Mouse (Mus musculus): Measurements from ENCODE around the gene Med24. TPM values are rescaled to one million over a fixed set of nuclear protein-coding genes. Genes with fewer than 3 reads are reported as not detected.

Gene Med24
- polyA plus RNA-seq, 1 experiment from 2014 or later, result 53.0 TPM

DNA sequence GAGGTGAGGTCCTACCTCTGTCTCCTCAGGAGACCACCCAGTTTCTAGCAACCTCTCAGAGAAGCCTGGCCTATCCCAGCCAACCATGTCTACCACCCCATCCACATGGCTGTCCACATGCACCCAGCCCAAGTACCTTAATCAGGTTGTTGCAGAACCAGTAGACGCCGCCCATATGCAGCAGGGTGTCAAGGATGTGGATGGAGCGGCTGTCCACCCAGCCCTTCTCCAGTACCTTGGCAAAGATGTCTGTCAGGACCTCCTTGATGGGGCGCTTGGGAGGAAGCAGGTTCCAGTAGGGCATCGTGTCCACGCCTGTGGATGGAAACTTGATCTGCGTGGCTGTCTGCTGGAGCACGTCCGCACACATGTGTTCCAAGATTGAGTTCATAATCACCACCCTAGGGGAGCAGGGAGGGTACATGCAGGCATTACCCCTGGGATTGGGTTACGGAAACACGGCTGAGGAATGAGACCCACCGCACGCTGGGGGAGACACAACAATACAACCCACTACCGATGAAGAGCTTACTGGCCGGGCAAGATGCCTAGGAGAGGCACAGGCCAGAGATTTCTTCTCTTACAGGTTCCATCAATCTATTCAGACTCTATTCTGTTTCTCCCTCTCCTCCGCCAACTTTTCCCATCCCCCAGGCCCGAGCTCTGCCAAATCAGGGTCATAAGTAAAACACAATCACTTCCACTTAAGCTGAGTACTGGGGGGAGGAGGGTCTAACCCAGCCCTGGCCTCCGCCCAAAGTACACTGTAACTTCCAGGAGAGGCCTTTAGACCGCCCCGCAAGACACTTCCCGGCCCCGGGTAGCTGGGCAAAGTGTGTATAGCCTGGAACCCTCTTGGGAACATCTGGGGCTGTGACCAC lies 21.6 kb downstream of the Med24 start:
- WGBS, result 61% methylated on average over 22 of the region's 22 CpGs
- Histone ChIP-seq H3K4me3 (ENCODE audit: low read depth, low read length) (no peak overlapping the region), H3K4me2 (peak overlapping the region; percentile 23; the same call in 1 of the 2 replicates), H3K36me3 (ENCODE audit: insufficient read depth) (peaks cover 60% of the 10 kb centered on the region), H3K9me3 (ENCODE audit: low read depth, low read length) (no peaks in the 10 kb centered on the region), H3K9ac (no peak overlapping the region), H3K27me3 (ENCODE audit: insufficient read depth, low read length) (no peaks in the 10 kb centered on the region), H3K4me1 (ENCODE audit: insufficient read depth) (peaks cover 24% of the 10 kb centered on the region), H3K27ac (ENCODE audit: low read depth) (peak overlapping the region; percentile 86)
- peak; percentile 64 for ATAC-seq (ENCODE audit: insufficient read depth)
- no peak for TF ChIP-seq CTCF (IDR thresholded peaks at IDR 0.05; ENCODE audit: low read depth)
- peak; percentile 88 for DNase-seq

DNA sequence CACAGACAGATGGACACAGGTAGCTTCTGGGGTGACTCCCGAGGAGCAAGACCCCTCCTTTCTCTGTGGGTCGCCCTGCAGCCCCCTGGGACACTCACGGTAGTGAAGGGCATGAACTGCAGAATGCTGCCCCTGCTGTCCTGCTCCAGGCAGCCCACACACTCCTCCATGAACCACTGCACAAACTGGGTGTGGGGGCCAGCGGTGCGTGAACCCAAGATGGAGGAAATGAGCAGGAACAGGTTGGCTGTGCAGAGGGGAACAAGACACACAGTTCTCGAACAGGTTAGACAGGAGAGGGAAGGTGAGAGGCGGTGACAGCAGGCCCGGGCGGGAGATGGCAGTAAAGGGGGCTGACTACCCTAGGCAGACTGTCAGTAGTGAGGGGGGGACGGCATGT lies 24.2 kb downstream of the Med24 start:
- WGBS, result 82% methylated on average over 10 of the region's 10 CpGs
- no peak for ATAC-seq (ENCODE audit: insufficient read depth)
- Histone ChIP-seq H3K9me3 (ENCODE audit: low read depth, low read length) (no peaks in the 10 kb centered on the region), H3K9ac (no peak overlapping the region), H3K4me2 (no peak overlapping the region), H3K36me3 (ENCODE audit: insufficient read depth) (peaks cover 51% of the 10 kb centered on the region), H3K4me1 (ENCODE audit: insufficient read depth) (peaks cover 22% of the 10 kb centered on the region), H3K27ac (ENCODE audit: low read depth) (no peak overlapping the region), H3K4me3 (ENCODE audit: low read depth, low read length) (no peak overlapping the region), H3K27me3 (ENCODE audit: insufficient read depth, low read length) (no peaks in the 10 kb centered on the region)
- no peak for TF ChIP-seq CTCF (IDR thresholded peaks at IDR 0.05; ENCODE audit: low read depth)
- DNase-seq, result no peak

DNA sequence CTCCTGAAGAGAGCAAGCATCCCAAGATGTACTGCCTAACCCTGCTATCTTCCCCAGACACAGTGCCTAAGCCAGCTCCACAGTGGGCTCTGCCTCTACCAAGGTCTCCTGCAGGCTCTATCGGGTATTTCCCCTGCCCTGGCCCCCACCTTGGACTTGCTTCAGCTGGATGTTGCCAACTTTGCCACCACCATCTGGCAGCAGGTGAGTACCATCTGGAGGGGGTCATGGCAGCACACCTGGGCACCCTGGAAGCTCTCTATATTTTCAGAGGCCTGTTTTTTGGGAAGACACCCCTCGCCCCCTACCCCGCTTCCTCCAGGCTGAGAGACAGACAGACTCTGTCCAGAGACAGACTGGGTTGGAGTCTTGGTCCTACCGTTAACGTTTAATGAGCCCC lies 26.9 kb downstream of the Med24 start:
- H3K9me3 ChIP-seq (ENCODE audit: low read depth, low read length), result no peaks in the 10 kb centered on the region
- H3K4me3 ChIP-seq (ENCODE audit: low read depth, low read length), result no peak overlapping the region
- peaks cover under 1% of the 10 kb centered on the region; the same call in 1 of the 2 replicates for H3K4me1 ChIP-seq (ENCODE audit: insufficient read depth)
- H3K36me3 ChIP-seq (ENCODE audit: insufficient read depth), result peaks cover 31% of the 10 kb centered on the region
- no peaks in the 10 kb centered on the region for H3K27me3 ChIP-seq (ENCODE audit: insufficient read depth, low read length)
- DNase-seq (no peak), ATAC-seq (ENCODE audit: insufficient read depth) (no peak)
- no peak overlapping the region for H3K4me2 ChIP-seq
- H3K27ac ChIP-seq (ENCODE audit: low read depth), result no peak overlapping the region
- WGBS, result 68% methylated on average over 5 of the region's 5 CpGs
- H3K9ac ChIP-seq, result no peak overlapping the region
- TF ChIP-seq CTCF (IDR thresholded peaks at IDR 0.05; ENCODE audit: low read depth), result no peak

DNA sequence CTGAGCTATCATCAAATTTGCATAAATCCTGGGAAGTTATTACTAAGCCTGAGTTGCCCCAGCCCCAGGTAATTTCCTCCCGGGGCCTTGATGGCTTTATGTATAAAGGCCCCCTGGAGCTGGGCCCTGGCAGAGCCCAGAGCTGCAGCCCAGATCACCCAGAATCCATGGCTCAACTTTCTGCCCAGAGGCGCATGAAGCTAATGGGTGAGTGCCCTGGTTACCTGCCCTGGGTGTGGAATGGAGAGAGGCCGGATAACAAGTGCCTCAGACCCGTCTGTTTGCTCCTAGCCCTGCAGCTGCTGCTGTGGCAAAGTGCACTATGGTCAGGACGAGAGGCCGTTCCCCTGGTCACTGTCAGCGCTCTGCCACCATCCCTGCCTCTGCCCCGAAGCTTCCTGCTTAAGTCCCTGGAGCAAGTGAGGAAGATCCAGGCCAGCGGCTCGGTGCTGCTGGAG lies 28.0 kb downstream of the Med24 start, which contains the start of gene Csf3:
Gene Csf3, plus strand, starts transcription at position 51 of the 458 bp plus-strand sequence.
- Histone ChIP-seq H3K4me2 (no peak within 1 kb of the TSS), H3K36me3 (ENCODE audit: insufficient read depth) (peaks cover 27% of the 10 kb centered on the region), H3K27me3 (ENCODE audit: insufficient read depth, low read length) (no peaks in the 10 kb centered on the region), H3K4me3 (ENCODE audit: low read depth, low read length) (no peak within 1 kb of the TSS), H3K4me1 (ENCODE audit: insufficient read depth) (no peaks in the 10 kb centered on the region), H3K9ac (no peak within 1 kb of the TSS), H3K9me3 (ENCODE audit: low read depth, low read length) (no peaks in the 10 kb centered on the region), H3K27ac (ENCODE audit: low read depth) (no peak within 1 kb of the TSS)
- no peak for DNase-seq
- no peak for TF ChIP-seq CTCF (IDR thresholded peaks at IDR 0.05; ENCODE audit: low read depth)
- 36% methylated on average over 10 of the region's 10 CpGs for WGBS
- no peak for ATAC-seq (ENCODE audit: insufficient read depth)

DNA sequence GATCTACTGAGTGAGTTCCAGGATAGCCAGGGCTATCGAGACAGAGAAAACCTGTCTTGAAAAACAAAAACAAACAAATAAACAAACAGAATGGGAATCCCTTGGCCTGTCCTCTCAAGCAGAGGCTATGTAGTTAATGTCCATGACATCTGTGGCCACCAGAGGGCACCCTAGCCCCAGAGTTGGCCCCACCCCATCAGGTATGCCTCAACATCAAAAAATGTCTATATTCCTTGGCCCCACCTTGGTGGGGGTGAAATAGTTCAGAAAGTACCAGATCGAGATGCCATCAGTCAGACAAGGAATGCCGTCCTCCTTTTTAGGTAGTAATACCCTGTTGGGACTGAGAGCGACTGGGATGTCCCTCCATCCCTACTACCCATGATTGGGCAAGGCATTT lies 29.3 kb downstream of the Med24 start:
- peak; percentile 92 for TF ChIP-seq CTCF (IDR thresholded peaks at IDR 0.05; ENCODE audit: low read depth)
- ATAC-seq (ENCODE audit: insufficient read depth) (peak; percentile 57; the same call in 1 of the 2 replicates), DNase-seq (peak; percentile 85)
- Histone ChIP-seq H3K4me1 (ENCODE audit: insufficient read depth) (no peaks in the 10 kb centered on the region), H3K27ac (ENCODE audit: low read depth) (no peak overlapping the region), H3K4me2 (no peak overlapping the region), H3K9ac (no peak overlapping the region), H3K9me3 (ENCODE audit: low read depth, low read length) (no peaks in the 10 kb centered on the region), H3K4me3 (ENCODE audit: low read depth, low read length) (no peak overlapping the region), H3K36me3 (ENCODE audit: insufficient read depth) (peaks cover 27% of the 10 kb centered on the region), H3K27me3 (ENCODE audit: insufficient read depth, low read length) (no peaks in the 10 kb centered on the region)
- 27% methylated on average over 4 of the region's 4 CpGs for WGBS

DNA sequence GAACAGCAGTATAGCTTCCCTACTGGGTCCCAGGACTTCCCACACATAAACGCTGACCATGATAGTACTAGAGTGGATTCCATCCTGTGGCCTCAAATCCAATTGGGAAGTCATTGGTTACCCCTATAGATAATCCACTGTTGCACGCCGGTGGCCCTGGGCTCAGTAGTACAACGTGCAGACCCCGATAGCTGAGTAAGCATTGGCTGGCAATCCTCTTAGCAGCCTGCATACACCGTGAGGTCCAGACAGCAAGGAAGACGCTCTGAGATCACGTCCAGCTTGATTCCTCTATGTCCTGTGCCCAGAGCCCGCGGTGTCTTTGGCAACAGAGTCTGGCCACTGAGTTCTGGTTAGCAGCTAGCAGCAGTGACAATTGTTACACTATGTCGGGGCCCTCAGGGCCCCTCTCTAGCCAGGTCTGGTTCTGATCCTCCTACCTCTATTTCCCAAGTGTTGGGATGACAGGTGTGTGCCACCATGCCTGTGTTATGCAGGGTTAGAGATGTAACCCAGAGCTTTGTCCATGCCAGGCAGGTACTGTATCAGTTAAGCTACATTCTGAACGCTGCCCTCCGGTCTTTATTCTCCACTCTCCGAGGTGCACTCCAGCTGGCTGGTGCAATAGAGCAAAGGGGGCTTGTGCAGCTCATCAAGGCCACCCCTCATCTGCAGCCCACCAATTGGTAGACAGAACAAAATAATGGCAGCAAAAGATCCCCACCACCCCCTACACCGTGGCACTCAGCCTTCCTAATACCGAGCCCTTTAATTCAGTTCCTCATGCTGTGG lies 30.2 kb downstream of the Med24 start:
- no peak for TF ChIP-seq CTCF (IDR thresholded peaks at IDR 0.05; ENCODE audit: low read depth)
- Histone ChIP-seq H3K9ac (no peak overlapping the region), H3K4me2 (no peak overlapping the region), H3K4me1 (ENCODE audit: insufficient read depth) (no peaks in the 10 kb centered on the region), H3K27ac (ENCODE audit: low read depth) (no peak overlapping the region), H3K9me3 (ENCODE audit: low read depth, low read length) (no peaks in the 10 kb centered on the region), H3K36me3 (ENCODE audit: insufficient read depth) (peaks cover 27% of the 10 kb centered on the region), H3K27me3 (ENCODE audit: insufficient read depth, low read length) (no peaks in the 10 kb centered on the region), H3K4me3 (ENCODE audit: low read depth, low read length) (no peak overlapping the region)
- 84% methylated on average over 16 of the region's 16 CpGs for WGBS
- ATAC-seq (ENCODE audit: insufficient read depth) (no peak), DNase-seq (no peak)

DNA sequence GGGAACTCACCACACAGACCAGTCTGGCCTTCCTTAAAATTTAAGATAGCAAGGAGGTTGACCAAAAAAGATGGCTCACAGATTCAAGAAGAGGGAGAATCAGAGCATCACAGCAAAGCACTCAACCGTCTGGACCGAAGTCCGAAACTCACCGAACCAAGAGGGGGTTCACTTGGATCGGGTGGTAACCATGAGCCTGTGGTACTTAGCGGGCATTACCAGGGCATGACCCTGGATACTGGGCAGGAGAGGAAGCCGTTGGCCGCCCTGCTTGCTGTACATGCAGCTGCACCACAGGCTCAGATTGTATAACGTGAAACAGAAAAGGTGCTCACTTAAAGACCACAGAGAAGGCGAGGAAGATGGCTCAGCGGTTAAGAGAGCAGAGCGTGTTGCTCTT lies 32.0 kb downstream of the Med24 start:
- TF ChIP-seq CTCF (IDR thresholded peaks at IDR 0.05; ENCODE audit: low read depth), result no peak
- WGBS, result 86% methylated on average over 12 of the region's 12 CpGs
- H3K4me2 ChIP-seq, result no peak overlapping the region

More for the DNA sequence above, 32.0 kb downstream of the Med24 start:
- no peak for DNase-seq
- Histone ChIP-seq H3K27me3 (ENCODE audit: insufficient read depth, low read length) (no peaks in the 10 kb centered on the region), H3K27ac (ENCODE audit: low read depth) (no peak overlapping the region), H3K4me3 (ENCODE audit: low read depth, low read length) (no peak overlapping the region), H3K9me3 (ENCODE audit: low read depth, low read length) (no peaks in the 10 kb centered on the region), H3K9ac (no peak overlapping the region), H3K36me3 (ENCODE audit: insufficient read depth) (peaks cover 46% of the 10 kb centered on the region), H3K4me1 (ENCODE audit: insufficient read depth) (no peaks in the 10 kb centered on the region)
- no peak for ATAC-seq (ENCODE audit: insufficient read depth)
